Mouse (Mus musculus) olfactory bulb, adult 2 months (tissue): ENCODE data around the gene Gatc.

Experiments
- CTCF ChIP-seq: fragments of 200-500 bp; IDR thresholded peaks from 2 replicates; pipeline ENCODE4 v1.5.1; 2012; ENCODE audit warnings: low read depth, mild to moderate bottlenecking, low read length, moderate library complexity; ENCODE audit not compliant: insufficient read depth
- POLR2A ChIP-seq: fragments of 200-500 bp; IDR thresholded peaks from 2 replicates; pipeline ENCODE4 v1.6.1; 2012; ENCODE audit warnings: mild to moderate bottlenecking, low read depth, low read length, moderate library complexity; ENCODE audit not compliant: insufficient read depth

DNA sequence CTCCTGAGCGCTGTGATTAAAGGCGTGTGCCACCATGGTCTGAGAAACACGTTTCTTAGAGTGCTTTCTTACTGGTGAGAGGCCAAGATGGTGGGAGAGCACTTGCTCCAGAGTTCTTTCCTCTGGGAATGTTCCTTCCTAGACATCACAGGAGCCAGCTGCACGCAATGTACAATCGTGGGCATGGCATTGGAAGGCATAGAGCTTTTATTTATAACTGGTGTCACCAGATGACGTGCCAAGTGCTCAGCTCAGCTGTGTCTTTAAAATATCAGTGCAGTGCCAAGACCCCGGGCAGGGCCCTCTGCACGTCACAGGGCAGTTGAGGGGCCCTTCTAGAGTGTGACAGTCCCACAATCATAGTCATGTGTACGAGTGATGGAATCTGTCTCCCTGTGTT, 10.0 kb downstream of the Gatc start:
- TF ChIP-seq CTCF (no peak), POLR2A (no peak)
